Mouse (Mus musculus) forebrain, embryonic 12.5 days (tissue): ENCODE results near the gene Nav2. TPM values are rescaled to one million over a fixed set of nuclear protein-coding genes. Genes with fewer than 3 reads are reported as not detected.

ENCODE experiments used
- ATAC-seq: fragments of 200-750 bp; cut with Nextera tagmentation; 2 replicates; pipeline ENCODE4 v1.8.0; 2017; ENCODE audit warnings: moderate TSS enrichment; ENCODE audit not compliant: low FRiP score
- H3K27ac ChIP-seq: fragments of 300-500 bp; sonication (generic); 2 replicates; pipeline ENCODE4 v1.5.1; 2016; ENCODE audit warnings: mild to moderate bottlenecking
- H3K27me3 ChIP-seq: fragments of 300-500 bp; sonication (generic); 2 replicates; pipeline ENCODE4 v1.6.1; 2016; ENCODE audit warnings: mild to moderate bottlenecking
- H3K36me3 ChIP-seq: fragments of 300-500 bp; sonication (generic); replicated peaks from 2 replicates; pipeline ENCODE4 v1.6.1; 2016; ENCODE audit warnings: mild to moderate bottlenecking
- H3K4me1 ChIP-seq: fragments of 300-500 bp; sonication (generic); 2 replicates; pipeline ENCODE4 v1.6.1; 2016
- H3K4me2 ChIP-seq: fragments of 300-500 bp; sonication (generic); 2 replicates; pipeline ENCODE4 v1.6.1; 2016; ENCODE audit warnings: mild to moderate bottlenecking, moderate library complexity
- H3K4me3 ChIP-seq: fragments of 300-500 bp; sonication (generic); replicated peaks from 2 replicates; pipeline ENCODE4 v1.5.1; 2016; ENCODE audit warnings: mild to moderate bottlenecking
- H3K9ac ChIP-seq: fragments of 300-500 bp; sonication (generic); 2 replicates; pipeline ENCODE4 v1.6.1; 2016; ENCODE audit warnings: mild to moderate bottlenecking
- H3K9me3 ChIP-seq: fragments of 300-500 bp; sonication (generic); 2 replicates; pipeline ENCODE4 v1.6.1; 2016
- WGBS: fragments of 180-500 bp; shearing (Covaris S2); methylation state at CpG from one replicate; pipeline ENCODE4 v1.1.7; 2016; 5-methylcytosine and 5-hydroxymethylcytosine counted together
- polyA plus RNA-seq: library from polyadenylated mRNA; unstranded; fragments of >200 nt; fragmentation: Nextera tagmentation; extraction: Ambion mirVana; gene quantifications from 2 replicates; pipeline ENCODE4 v1.2.1, GENCODE M21; 2016

The Nav2 gene
- polyA plus RNA-seq, 1 experiment from 2014 or later: 10.9 TPM

DNA sequence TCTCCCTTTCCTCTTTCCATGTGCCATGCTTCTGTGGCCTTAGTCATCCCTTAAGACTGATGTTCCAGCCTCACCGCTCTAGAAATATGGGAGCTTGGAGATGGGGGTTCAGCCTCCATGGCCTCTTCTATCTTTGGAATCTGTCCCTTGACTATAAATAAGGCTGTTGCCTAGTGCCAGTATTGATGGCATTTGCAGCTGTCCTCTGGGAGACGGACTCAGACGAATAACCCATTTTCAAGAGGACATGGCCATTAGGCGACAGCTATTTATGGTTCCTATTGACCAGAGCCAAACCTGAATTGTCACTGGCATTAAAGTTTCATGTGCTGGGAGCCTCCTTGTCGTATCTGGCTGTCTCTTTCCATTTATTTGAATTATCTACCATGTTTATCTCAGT lies 425.6 kb downstream of the Nav2 start:
- H3K4me2 ChIP-seq: no peak overlapping the region
- 0 out of 2 replicates have a peak, but pooled peaks cover 2% of the 10 kb centered on the region for H3K27me3 ChIP-seq
- no peak for ATAC-seq

DNA sequence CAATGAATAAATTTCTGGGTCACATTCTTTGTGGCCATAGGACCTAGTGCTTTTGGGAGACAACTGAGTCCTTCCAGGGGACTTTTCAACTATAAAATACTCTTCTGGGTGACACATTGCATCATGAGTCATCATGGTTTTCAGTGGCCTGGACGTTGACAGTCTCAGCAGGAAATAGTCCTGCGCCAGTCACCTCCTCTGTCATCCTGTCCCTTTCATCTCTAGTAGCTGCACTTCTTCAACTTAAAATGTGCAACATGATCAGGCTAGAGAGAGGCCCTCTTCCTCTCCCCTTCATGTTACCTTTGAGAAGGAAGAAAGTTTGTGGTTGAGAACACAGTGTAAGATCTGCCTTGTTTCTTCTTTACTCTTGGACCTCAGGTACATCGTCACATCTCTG lies 426.5 kb downstream of the Nav2 start:
- no peak overlapping the region for H3K27ac ChIP-seq
- H3K4me2 ChIP-seq: no peak overlapping the region
- ATAC-seq: no peak
- H3K4me3 ChIP-seq: no peak overlapping the region
- 0 out of 2 replicates have a peak, but pooled peaks cover 2% of the 10 kb centered on the region for H3K27me3 ChIP-seq
- no peak overlapping the region for H3K9ac ChIP-seq
- H3K4me1 ChIP-seq: peaks cover 18% of the 10 kb centered on the region
- H3K36me3 ChIP-seq: no peaks in the 10 kb centered on the region
- 83% methylated on average over 3 of the region's 3 CpGs for WGBS
- no peaks in the 10 kb centered on the region for H3K9me3 ChIP-seq

More for the DNA sequence above, 425.6 kb downstream of the Nav2 start:
- H3K4me3 ChIP-seq: no peak overlapping the region
- H3K27ac ChIP-seq: no peak overlapping the region
- peaks cover 19% of the 10 kb centered on the region for H3K4me1 ChIP-seq
- no peaks in the 10 kb centered on the region for H3K9me3 ChIP-seq
- H3K9ac ChIP-seq: no peak overlapping the region
- H3K36me3 ChIP-seq: no peaks in the 10 kb centered on the region
- 90% methylated on average over 5 of the region's 5 CpGs for WGBS

DNA sequence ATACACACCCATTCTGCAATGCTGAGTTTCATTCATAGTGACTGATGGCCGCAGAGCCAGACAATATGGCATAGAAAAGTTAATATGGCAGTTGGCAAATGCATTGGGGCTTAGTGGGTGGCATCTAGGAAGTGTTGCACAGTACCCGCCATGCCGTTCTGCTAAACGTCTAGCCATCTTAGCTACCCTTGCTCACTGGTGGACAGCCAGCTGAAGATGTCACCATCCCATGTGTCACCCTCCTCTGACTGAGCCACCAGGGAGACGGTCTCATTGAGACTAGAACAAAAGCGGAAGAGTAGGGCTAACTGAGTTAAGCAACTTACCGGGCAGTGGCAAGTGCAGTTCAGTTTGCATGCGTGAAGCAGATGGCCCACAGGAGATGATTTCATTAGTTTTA lies 428.2 kb downstream of the Nav2 start:
- Histone ChIP-seq H3K4me3 (no peak overlapping the region), H3K27ac (no peak overlapping the region; the same call in 1 of the 2 replicates), H3K36me3 (no peaks in the 10 kb centered on the region), H3K27me3 (0 out of 2 replicates have a peak, but pooled peaks cover 2% of the 10 kb centered on the region), H3K4me2 (no peak overlapping the region), H3K4me1 (peaks cover 24% of the 10 kb centered on the region), H3K9me3 (no peaks in the 10 kb centered on the region), H3K9ac (no peak overlapping the region)
- ATAC-seq: no peak
- 74% methylated on average over 8 of the region's 8 CpGs for WGBS

DNA sequence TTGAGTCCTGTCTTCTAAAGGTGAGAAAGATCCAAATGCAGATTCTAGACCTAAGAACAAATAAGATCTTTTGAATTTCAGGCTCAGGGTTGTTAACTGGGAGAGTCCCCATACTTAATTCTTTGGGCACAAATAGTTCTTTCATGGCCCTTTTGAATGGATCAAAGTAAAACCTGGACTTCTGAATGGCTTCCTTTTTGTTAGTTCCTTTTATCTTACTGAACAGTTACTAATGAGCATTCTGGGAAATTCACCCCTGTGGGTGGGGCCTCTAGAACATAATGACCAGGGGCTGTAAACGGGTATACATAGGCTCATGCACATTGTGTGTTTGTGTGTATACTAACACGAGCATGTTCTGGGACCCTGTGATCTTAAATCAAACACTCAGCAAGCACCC lies 429.2 kb downstream of the Nav2 start:
- Histone ChIP-seq H3K27ac (peak overlapping the region; percentile 4; the same call in 1 of the 2 replicates), H3K4me1 (peaks cover 34% of the 10 kb centered on the region), H3K27me3 (0 out of 2 replicates have a peak, but pooled peaks cover 8% of the 10 kb centered on the region), H3K4me2 (no peak overlapping the region), H3K9me3 (no peaks in the 10 kb centered on the region), H3K4me3 (no peak overlapping the region), H3K36me3 (no peaks in the 10 kb centered on the region), H3K9ac (no peak overlapping the region)
- peak; percentile 62; the same call in 1 of the 2 replicates for ATAC-seq
- WGBS: 1% methylated on average over 2 of the region's 2 CpGs

DNA sequence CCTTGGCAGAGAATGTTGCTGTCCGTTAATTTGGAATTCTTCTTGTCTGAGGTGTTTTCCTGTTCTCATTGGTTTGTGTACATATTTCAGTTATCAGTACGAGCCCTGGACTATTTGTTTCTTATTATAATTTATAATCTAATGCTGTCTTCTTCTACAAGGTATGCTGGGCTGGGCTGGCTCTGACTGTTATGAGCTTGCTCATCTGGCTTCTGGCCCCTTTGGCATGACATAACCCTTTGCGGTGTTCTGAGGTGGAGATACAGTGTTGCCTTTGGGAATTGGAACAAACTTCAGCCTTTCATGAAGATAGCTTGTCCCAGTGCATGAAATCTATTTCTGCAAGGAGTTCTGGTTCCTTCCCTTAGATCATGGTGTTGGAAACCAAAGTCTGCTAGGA lies 431.4 kb downstream of the Nav2 start:
- no peak overlapping the region for H3K9ac ChIP-seq
- no peaks in the 10 kb centered on the region for H3K9me3 ChIP-seq
- H3K4me1 ChIP-seq: peaks cover 39% of the 10 kb centered on the region
- H3K27me3 ChIP-seq: peaks cover 15% of the 10 kb centered on the region; the same call in 1 of the 2 replicates
- 87% methylated on average over 3 of the region's 3 CpGs for WGBS
- no peaks in the 10 kb centered on the region for H3K36me3 ChIP-seq
- H3K4me2 ChIP-seq: no peak overlapping the region
- H3K27ac ChIP-seq: no peak overlapping the region
- ATAC-seq: no peak
- no peak overlapping the region for H3K4me3 ChIP-seq

DNA sequence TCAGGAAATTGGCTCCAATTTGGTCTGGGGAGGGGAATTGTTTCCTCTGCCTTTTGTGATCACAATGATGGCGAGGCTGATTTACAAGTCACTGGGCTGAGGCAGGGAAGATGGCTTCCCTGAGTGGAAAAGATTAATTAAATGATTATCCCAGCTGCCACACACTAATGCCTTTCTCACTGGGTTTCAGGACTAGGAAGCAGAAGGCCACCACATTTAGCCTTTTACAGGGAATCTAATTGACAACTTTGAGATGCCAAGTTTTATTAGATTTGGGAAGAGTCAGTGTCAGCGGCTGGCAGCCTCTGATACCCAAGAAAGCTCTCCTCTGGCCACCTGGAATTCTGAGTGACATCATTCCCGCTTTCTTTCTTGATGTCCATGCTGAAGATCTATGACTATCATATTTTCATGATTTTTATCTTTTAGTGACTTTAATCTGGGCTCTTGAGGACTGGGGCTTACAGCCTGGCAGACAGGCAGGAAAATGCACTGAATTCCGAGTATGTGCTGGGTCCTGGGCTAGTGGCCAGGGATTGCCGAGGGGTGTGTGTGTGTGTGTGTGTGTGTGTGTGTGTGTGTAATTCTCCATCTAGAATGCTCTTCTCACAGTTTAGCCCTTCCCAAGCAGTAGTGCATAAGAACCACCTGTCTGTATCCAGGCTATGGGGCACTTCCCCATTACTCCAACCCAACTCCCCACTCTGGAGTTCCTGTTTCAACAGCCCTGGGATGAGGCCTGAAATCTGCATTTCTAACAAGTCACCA lies 432.8 kb downstream of the Nav2 start:
- ATAC-seq: no peak
- Histone ChIP-seq H3K9ac (no peak overlapping the region), H3K27me3 (peaks cover 15% of the 10 kb centered on the region; the same call in 1 of the 2 replicates), H3K4me2 (no peak overlapping the region), H3K36me3 (no peaks in the 10 kb centered on the region), H3K9me3 (no peaks in the 10 kb centered on the region), H3K27ac (0 out of 2 replicates have a peak overlapping the region, but pooled peaks have one; percentile 31), H3K4me3 (no peak overlapping the region), H3K4me1 (peaks cover 39% of the 10 kb centered on the region)
- WGBS: 46% methylated on average over 5 of the region's 5 CpGs

DNA sequence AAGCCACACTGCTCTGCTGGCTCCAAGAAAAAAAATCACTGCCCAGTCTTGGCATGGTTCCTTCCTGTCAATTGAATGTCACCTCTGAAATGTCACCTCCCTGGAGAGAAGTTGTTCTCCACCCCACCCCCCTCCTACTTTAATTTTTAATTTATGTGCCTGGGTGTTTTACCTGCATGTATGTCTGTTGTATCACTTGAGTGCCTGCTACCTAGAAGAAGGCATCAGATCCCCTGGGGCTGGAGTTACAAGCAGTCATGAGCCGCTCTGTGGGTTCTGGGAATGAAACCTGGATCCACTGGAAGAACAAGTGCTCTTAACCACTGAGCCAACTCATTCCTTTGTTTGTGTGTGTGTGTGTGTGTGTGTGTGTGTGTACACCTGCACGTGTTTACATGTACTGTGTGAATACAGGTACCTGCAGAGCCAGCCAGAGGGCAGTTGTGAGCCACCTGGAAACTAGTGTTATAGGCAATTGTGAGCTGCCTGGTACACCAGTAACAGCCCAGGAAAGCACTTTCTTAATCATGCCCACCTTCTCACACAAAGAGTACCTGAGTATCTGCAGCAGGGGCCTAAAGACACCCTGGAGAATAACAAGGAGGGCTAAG lies 433.5 kb downstream of the Nav2 start:
- H3K27ac ChIP-seq: no peak overlapping the region
- WGBS: 81% methylated on average over 2 of the region's 2 CpGs

DNA sequence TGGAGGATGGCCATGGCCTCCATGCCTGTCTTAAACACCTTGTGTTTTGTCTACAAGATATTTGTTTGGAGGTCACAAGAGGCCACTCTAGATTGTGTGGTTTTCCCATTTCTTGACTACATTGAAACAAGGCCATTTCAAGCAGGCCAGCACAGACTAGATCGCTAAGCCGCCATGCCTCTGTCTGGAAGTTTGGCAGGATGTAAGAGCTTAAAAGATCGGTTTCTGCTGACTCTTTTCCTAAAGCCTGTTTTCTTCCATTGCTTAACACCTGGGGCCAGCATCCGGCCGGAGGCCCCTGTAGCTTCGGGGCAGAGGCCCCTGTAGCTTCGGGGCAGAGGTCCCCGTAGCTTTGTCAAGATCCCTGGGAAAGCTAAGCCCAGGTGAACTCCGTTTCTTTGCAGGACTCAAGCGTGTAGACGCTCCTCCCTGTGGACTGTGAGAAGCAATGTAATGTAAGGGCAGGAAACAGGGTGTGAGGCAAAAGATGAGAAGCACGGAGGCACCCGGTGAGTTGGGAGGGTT lies 434.1 kb downstream of the Nav2 start:
- H3K27ac ChIP-seq: no peak overlapping the region
- H3K4me2 ChIP-seq: no peak overlapping the region
- H3K4me1 ChIP-seq: peaks cover 41% of the 10 kb centered on the region

More for the DNA sequence above, 433.5 kb downstream of the Nav2 start:
- Histone ChIP-seq H3K4me1 (peaks cover 39% of the 10 kb centered on the region), H3K27me3 (peaks cover 12% of the 10 kb centered on the region; the same call in 1 of the 2 replicates), H3K9ac (no peak overlapping the region), H3K36me3 (no peaks in the 10 kb centered on the region), H3K4me2 (no peak overlapping the region), H3K4me3 (no peak overlapping the region), H3K9me3 (no peaks in the 10 kb centered on the region)
- 0 out of 2 replicates have a peak, but pooled peaks have one; percentile 19 for ATAC-seq

DNA sequence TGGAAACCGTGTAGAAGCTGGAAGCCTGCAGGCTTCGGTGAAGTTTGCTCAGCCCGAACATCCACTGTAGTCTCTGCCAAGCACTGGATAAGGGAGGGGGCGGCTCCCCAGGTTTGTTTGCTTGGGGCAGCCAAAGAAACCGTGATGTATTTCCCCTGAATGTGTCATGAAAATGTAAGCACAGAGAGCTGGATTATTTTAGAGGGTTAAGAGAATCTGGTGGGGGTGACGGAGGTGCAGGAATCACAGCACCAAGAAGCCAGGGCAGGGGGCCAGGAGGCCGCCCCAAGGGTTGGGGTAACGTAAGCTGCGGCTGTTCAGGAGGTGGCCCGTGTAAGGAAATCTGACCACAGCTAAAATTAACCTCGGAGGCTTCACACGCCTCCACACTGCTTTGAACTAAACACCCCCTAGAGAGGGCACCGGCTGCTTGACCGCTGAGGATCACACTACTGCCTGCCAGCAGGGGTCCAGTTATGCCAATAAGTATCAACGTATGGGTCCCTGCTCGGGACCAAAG lies 434.6 kb downstream of the Nav2 start:
- 0 out of 2 replicates have a peak, but pooled peaks have one; percentile 53 for ATAC-seq
- Histone ChIP-seq H3K4me2 (no peak overlapping the region), H3K4me1 (peaks cover 41% of the 10 kb centered on the region), H3K27ac (no peak overlapping the region), H3K27me3 (peaks cover 16% of the 10 kb centered on the region; the same call in 1 of the 2 replicates), H3K4me3 (no peak overlapping the region), H3K36me3 (no peaks in the 10 kb centered on the region), H3K9ac (no peak overlapping the region), H3K9me3 (no peaks in the 10 kb centered on the region)
- 40% methylated on average over 16 of the region's 16 CpGs for WGBS

More for the DNA sequence above, 434.1 kb downstream of the Nav2 start:
- Histone ChIP-seq H3K9me3 (no peaks in the 10 kb centered on the region), H3K4me3 (no peak overlapping the region), H3K36me3 (no peaks in the 10 kb centered on the region), H3K27me3 (peaks cover 16% of the 10 kb centered on the region; the same call in 1 of the 2 replicates), H3K9ac (no peak overlapping the region)
- ATAC-seq: no peak
- WGBS: 53% methylated on average over 13 of the region's 13 CpGs

DNA sequence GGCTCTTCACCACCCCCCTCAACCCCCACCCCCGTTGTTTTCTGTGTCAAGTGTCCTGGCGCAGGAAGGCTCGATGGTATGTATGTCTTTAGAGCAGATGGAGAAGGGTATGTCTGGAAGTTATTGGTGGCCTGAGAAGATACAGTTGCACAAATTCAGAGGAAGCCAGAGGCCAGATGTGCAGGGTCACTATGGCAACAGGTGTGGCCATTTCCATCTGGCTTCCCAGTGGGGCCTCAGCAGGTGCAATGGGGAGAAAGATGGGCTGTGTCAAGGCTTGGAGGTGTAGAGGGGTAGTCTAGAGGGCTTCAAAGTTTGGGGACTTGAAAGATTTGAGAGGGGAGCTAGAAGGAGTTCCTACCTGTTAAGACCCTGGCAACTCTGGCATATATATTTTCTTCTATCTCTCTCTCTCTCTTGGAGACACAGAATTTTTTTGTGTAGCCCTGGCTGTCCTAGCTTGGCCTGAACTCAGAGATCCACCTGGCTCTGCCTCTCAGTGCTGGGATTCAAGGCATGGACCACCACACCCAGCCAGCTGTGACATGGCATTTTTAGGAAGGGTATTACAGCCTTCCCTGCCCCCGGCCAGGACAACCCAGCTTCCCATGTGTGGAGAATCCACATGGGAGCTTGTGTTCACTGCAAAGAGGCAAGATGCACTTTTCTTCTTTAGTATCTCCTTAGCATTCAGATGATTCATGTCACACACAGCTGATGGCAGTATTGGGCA lies 435.4 kb downstream of the Nav2 start:
- H3K27ac ChIP-seq: no peak overlapping the region
- no peak for ATAC-seq
- 60% methylated on average over 4 of the region's 4 CpGs for WGBS
- peaks cover 48% of the 10 kb centered on the region for H3K4me1 ChIP-seq
- H3K36me3 ChIP-seq: no peaks in the 10 kb centered on the region
- H3K4me2 ChIP-seq: no peak overlapping the region
- no peak overlapping the region for H3K9ac ChIP-seq
- H3K27me3 ChIP-seq: peaks cover 21% of the 10 kb centered on the region; the same call in 1 of the 2 replicates
- no peaks in the 10 kb centered on the region for H3K9me3 ChIP-seq
- no peak overlapping the region for H3K4me3 ChIP-seq

DNA sequence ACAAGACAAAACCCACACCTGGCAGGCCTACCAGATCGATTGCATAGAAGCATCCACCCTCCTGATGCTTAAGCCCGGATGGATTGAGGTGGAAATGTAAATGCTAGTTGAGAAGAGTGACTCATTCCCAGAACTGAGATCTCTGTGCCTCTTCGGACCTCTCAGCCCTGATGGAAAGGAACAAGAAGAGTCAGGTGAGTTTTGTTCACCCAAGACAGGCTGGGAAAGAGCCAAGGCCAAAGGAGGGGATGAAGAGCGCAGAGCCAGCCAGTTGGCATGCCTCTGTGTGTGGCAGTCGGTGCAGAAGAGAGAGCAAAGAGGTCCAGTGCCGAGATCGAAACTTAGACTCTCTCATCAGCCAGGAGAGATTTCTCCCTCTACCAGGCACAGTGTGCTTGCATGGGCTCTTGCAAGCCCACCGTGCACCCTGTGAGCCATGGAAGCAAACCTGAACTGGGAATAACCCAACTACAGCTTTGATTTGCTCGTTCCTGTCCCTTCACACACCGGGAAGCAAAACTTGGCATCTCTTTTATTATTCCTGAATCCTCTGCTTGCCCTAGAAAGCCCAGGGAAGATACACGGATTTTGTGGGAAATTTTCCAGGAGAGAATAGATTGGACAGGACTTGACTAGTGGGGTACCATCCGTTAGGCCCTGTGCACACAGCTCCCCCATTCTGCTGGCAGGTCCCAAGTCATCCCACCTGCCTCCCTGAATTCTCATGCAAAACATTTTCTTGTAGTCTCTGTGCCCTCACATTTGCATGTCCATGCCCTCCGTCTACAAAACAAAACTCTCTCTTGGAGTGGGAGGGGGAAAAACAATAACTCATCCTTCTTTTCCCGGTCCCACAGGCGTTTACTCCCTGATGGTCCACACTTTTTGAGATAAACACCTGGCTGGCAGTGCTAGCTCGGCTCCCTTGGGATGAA lies 439.1 kb downstream of the Nav2 start:
- 35% methylated on average over 16 of the region's 16 CpGs for WGBS
- Histone ChIP-seq H3K4me3 (no peak overlapping the region), H3K27ac (no peak overlapping the region), H3K4me2 (no peak overlapping the region), H3K4me1 (peaks cover 40% of the 10 kb centered on the region), H3K27me3 (peaks cover 26% of the 10 kb centered on the region), H3K36me3 (no peaks in the 10 kb centered on the region), H3K9me3 (no peaks in the 10 kb centered on the region), H3K9ac (no peak overlapping the region)
- no peak for ATAC-seq
